Mouse (Mus musculus): ENCODE measurements around the gene Slc18a3. TPM values are rescaled to one million over a fixed set of nuclear protein-coding genes. Genes with fewer than 3 reads are reported as not detected.
A peak's percentile ranks its signal among the peaks of the same experiment; 100 is the strongest.

Gene Slc18a3
- polyA plus RNA-seq, 1 experiment from 2014 or later: 0.04 TPM

DNA sequence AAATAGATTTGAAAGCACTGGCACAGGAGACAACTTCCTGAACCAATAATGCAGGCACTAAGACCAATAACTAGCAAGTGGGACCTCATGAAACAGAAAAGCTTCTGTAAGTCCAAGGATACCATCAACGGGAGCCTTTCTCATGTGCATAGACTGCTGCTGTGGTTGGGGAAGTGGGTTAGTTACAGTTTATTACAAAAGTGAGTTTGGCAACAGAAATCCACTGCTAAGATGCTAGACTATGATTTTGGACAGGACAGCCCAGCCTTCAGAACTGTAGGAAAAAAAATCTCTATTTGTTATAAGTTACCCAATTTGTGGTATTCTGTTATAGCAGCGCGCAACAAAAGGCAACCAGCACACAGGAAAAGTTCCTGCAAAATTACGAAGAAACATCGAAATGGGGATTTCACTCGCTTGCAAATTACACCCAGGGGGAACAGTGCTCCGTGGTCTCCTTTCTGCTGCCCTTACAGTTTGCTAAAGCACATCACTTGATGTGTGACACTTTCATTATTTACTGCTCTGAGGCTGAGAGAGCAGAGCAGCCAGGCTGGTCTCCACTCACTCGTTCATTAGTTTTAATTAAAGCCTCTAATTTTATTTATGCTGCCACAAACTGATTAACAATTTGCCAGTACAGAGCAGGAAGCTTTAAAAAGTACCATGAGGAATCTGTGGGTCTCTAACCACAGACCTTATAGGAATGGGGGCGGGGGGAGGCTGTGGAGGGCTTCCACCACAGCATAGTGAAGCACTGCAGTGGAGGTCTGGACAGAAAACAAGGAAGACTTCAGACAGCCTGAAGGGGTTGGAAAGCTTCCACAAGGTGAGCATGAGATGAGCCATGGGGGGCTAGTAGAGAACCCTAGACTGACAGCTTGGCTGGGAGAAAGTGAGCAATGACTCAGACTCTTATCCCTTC lies 38.4 kb upstream of the Slc18a3 start:
- no peak overlapping the region for H3K4me2 ChIP-seq (ENCODE audit: low read depth, low read length)
- 53% methylated on average over 9 of the region's 9 CpGs for WGBS (ENCODE audit: insufficient replicate concordance)
- peaks cover 4% of the 10 kb centered on the region for H3K4me1 ChIP-seq (ENCODE audit: control insufficient read depth, low read depth, low read length)
- no peaks in the 10 kb centered on the region for H3K36me3 ChIP-seq (ENCODE audit: control insufficient read depth, insufficient read depth)
- no peaks in the 10 kb centered on the region for H3K27me3 ChIP-seq (ENCODE audit: control insufficient read depth, insufficient read depth, low read depth, low read length)
- no peak overlapping the region for H3K27ac ChIP-seq (ENCODE audit: low read length)
- no peak overlapping the region for H3K9ac ChIP-seq (ENCODE audit: low read depth, low read length)
- H3K9me3 ChIP-seq (replicated peaks; ENCODE audit: control insufficient read depth, low read length): no peaks in the 10 kb centered on the region
- ATAC-seq (ENCODE audit: low read depth): no peak
- H3K4me3 ChIP-seq (ENCODE audit: low read depth, low read length): no peak overlapping the region

DNA sequence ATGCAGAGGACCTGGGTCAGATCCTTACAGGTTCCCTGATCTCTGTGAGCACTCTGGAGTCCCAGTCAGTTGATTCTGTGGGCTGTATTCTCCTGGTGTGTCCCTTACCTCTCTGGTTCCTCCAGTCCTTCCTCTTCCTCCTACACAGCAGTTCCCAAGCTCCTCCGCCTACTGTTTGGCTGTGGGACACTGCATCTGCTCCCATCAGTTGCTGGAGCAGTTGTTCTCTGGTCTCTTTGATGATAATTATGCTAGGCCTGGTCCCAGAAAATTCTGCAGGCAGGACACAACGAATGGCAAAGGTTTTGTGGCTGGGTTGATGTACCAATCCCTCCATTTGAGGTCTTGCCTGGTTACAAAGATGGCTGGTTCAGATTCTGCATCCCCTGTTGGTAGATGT lies 36.7 kb upstream of the Slc18a3 start:
- no peak overlapping the region for H3K27ac ChIP-seq (ENCODE audit: low read length)
- no peak overlapping the region for H3K9ac ChIP-seq (ENCODE audit: low read depth, low read length)
- H3K9me3 ChIP-seq (replicated peaks; ENCODE audit: control insufficient read depth, low read length): no peaks in the 10 kb centered on the region
- no peak for ATAC-seq (ENCODE audit: low read depth)
- H3K27me3 ChIP-seq (ENCODE audit: control insufficient read depth, insufficient read depth, low read depth, low read length): no peaks in the 10 kb centered on the region
- H3K4me3 ChIP-seq (ENCODE audit: low read depth, low read length): no peak overlapping the region
- no peaks in the 10 kb centered on the region for H3K36me3 ChIP-seq (ENCODE audit: control insufficient read depth, insufficient read depth)
- no peaks in the 10 kb centered on the region for H3K4me1 ChIP-seq (ENCODE audit: control insufficient read depth, low read depth, low read length)
- 59% methylated on average over 2 of the region's 2 CpGs for WGBS (ENCODE audit: insufficient replicate concordance)
- H3K4me2 ChIP-seq (ENCODE audit: low read depth, low read length): no peak overlapping the region

DNA sequence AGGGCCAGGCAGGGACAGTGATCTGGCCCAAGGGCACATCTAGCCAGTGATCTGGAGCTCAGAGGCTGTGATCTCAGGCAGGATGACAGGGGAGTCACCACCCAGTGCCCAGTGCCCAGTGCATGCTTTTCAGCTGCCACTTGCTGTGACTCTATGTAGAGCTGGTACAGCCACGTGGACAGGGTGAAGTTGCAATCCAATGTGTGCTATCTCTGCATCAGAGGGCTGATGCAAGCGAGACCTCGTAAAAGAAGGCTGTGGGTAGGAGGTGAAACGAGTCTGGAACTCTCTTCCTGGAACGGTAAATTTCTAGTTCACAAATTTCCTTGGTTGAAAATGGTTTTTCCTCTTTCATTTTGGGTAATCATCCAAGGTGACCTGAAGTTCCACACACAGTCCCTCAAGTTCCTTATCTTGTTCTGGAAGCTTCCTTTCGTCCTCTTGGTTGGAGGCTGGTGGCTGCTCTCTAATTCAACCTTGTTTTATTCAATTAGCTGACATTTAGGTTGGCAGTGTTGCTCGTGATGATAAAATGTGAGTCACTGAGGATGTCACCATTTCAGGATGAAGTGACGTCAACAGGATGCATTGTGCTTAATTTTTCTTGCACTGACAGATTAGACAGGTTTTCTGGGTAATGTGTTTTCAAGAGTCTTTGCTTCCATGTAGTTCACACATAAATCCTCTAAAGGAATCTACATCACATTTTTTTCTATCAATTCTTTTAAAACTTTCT lies 31.6 kb upstream of the Slc18a3 start:
- H3K27ac ChIP-seq (ENCODE audit: low read length): no peak overlapping the region
- H3K4me2 ChIP-seq (ENCODE audit: low read depth, low read length): no peak overlapping the region
- H3K9ac ChIP-seq (ENCODE audit: low read depth, low read length): no peak overlapping the region
- H3K4me3 ChIP-seq (ENCODE audit: low read depth, low read length): no peak overlapping the region
- H3K4me1 ChIP-seq (ENCODE audit: control insufficient read depth, low read depth, low read length): no peaks in the 10 kb centered on the region
- H3K27me3 ChIP-seq (ENCODE audit: control insufficient read depth, insufficient read depth, low read depth, low read length): peaks cover 2% of the 10 kb centered on the region; the same call in 1 of the 2 replicates
- no peaks in the 10 kb centered on the region for H3K9me3 ChIP-seq (replicated peaks; ENCODE audit: control insufficient read depth, low read length)
- no peak for ATAC-seq (ENCODE audit: low read depth)
- WGBS (ENCODE audit: insufficient replicate concordance): 38% methylated on average over 8 of the region's 8 CpGs
- no peaks in the 10 kb centered on the region for H3K36me3 ChIP-seq (ENCODE audit: control insufficient read depth, insufficient read depth)

DNA sequence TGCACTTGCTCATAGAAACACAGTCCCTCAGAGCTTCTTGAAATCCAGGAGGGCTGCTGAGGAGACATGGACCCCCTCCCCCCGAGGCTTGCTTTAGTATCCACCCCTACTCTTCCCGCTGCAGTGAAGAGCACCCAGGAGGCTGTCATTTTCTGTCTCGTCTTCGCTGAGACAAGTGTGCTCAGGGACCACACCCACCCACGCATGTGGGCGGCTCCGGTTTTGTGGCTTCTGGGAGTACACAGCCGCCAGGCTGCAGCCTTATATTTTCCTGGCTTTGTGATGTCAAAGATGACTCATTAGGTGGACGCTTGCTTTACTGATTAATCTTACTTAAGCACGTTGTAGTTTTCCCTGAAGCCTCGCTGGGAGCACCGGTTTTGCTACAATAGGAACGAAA lies 27.9 kb upstream of the Slc18a3 start:
- Histone ChIP-seq H3K9me3 (replicated peaks; ENCODE audit: control insufficient read depth, low read length) (no peaks in the 10 kb centered on the region), H3K4me2 (ENCODE audit: low read depth, low read length) (0 out of 2 replicates have a peak overlapping the region, but pooled peaks have one; percentile 24), H3K27me3 (ENCODE audit: control insufficient read depth, insufficient read depth, low read depth, low read length) (peaks cover 2% of the 10 kb centered on the region; the same call in 1 of the 2 replicates), H3K4me1 (ENCODE audit: control insufficient read depth, low read depth, low read length) (no peaks in the 10 kb centered on the region), H3K27ac (ENCODE audit: low read length) (no peak overlapping the region), H3K4me3 (ENCODE audit: low read depth, low read length) (no peak overlapping the region), H3K9ac (ENCODE audit: low read depth, low read length) (no peak overlapping the region), H3K36me3 (ENCODE audit: control insufficient read depth, insufficient read depth) (no peaks in the 10 kb centered on the region)
- 10% methylated on average over 13 of the region's 13 CpGs for WGBS (ENCODE audit: insufficient replicate concordance)
- ATAC-seq (ENCODE audit: low read depth): no peak

DNA sequence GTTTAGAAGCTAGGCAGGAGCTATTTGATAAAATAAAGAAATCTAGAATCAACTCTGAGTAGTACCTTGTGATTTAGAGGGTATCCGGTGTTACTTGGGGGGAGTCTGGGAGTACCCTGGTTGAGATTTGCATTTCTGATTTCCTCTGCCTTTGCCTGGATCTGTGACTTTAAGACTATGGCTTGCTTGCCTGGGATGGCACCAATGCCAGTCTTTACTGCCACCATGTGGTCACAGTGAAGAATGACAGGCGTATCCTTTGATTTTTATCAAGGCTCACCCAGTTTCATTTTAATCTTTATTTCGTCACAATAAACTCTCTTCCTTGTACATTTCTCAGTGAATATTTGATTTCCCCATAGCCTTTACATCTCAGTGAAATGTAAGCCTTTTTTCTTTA lies 17.4 kb upstream of the Slc18a3 start:
- 7% methylated on average over 3 of the region's 3 CpGs for whole genome bisulfite sequencing (ENCODE audit: insufficient replicate concordance)
- Histone ChIP-seq H3K4me3 (ENCODE audit: low read depth, low read length) (no peak overlapping the region), H3K27ac (ENCODE audit: low read length) (no peak overlapping the region), H3K4me1 (ENCODE audit: control insufficient read depth, low read depth, low read length) (no peaks in the 10 kb centered on the region), H3K27me3 (ENCODE audit: control insufficient read depth, insufficient read depth, low read depth, low read length) (no peaks in the 10 kb centered on the region; the same call in 1 of the 2 replicates), H3K4me2 (ENCODE audit: low read depth, low read length) (no peak overlapping the region), H3K9me3 (replicated peaks; ENCODE audit: control insufficient read depth, low read length) (no peaks in the 10 kb centered on the region), H3K36me3 (ENCODE audit: control insufficient read depth, insufficient read depth) (no peaks in the 10 kb centered on the region), H3K9ac (ENCODE audit: low read depth, low read length) (no peak overlapping the region)
- no peak for ATAC-seq (ENCODE audit: low read depth)

DNA sequence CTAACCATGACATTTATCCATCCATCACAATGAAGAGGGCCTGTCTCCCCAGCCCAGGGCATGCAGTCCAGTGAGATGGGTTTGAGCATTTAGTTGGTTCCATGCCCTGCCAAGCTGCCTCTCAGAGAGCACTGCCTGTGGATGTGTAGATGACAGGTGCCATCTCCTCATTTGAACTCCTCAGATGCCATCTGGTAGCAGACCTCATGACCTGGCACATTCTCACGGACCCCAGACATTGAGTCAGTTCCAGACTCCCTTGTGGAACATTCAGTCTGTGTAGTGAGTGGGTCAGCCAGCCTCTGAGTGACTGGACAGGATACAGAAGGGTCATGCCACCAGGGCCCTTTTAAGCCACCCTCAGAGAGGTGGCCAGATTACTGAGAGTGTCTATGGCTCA lies 12.9 kb upstream of the Slc18a3 start:
- Histone ChIP-seq H3K4me1 (ENCODE audit: control insufficient read depth, low read depth, low read length) (no peaks in the 10 kb centered on the region), H3K27ac (ENCODE audit: low read length) (no peak overlapping the region), H3K4me3 (ENCODE audit: low read depth, low read length) (no peak overlapping the region), H3K4me2 (ENCODE audit: low read depth, low read length) (no peak overlapping the region), H3K9ac (ENCODE audit: low read depth, low read length) (no peak overlapping the region), H3K27me3 (ENCODE audit: control insufficient read depth, insufficient read depth, low read depth, low read length) (no peaks in the 10 kb centered on the region), H3K9me3 (replicated peaks; ENCODE audit: control insufficient read depth, low read length) (no peaks in the 10 kb centered on the region), H3K36me3 (ENCODE audit: control insufficient read depth, insufficient read depth) (no peaks in the 10 kb centered on the region)
- no peak for ATAC-seq (ENCODE audit: low read depth)
- WGBS (ENCODE audit: insufficient replicate concordance): 44% methylated on average over 1 of the region's 1 CpGs

DNA sequence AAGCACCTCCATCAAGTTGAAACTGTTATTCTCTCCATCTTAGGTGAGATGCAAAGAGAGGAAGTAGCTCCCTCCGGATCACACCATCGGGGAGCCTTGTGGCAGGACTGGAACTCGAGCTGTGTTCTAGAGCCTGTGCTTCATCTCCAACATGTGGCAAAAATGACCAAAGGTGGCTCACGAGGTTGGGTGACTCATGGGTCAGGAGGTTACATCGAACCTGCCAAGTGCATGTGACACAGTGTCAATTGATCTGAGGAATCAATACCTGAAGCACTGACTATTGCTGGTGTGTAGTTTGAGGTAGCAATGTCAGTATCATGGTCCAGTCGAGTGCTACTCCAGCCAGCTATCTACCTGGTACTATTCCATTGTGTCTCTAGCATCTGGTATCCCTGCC lies 11.9 kb upstream of the Slc18a3 start:
- Histone ChIP-seq H3K4me1 (ENCODE audit: control insufficient read depth, low read depth, low read length) (no peaks in the 10 kb centered on the region), H3K36me3 (ENCODE audit: control insufficient read depth, insufficient read depth) (no peaks in the 10 kb centered on the region), H3K9ac (ENCODE audit: low read depth, low read length) (no peak overlapping the region), H3K4me3 (ENCODE audit: low read depth, low read length) (no peak overlapping the region), H3K27me3 (ENCODE audit: control insufficient read depth, insufficient read depth, low read depth, low read length) (no peaks in the 10 kb centered on the region), H3K4me2 (ENCODE audit: low read depth, low read length) (no peak overlapping the region), H3K9me3 (replicated peaks; ENCODE audit: control insufficient read depth, low read length) (no peaks in the 10 kb centered on the region), H3K27ac (ENCODE audit: low read length) (no peak overlapping the region)
- ATAC-seq (ENCODE audit: low read depth): no peak
- WGBS (ENCODE audit: insufficient replicate concordance): 41% methylated on average over 6 of the region's 6 CpGs

DNA sequence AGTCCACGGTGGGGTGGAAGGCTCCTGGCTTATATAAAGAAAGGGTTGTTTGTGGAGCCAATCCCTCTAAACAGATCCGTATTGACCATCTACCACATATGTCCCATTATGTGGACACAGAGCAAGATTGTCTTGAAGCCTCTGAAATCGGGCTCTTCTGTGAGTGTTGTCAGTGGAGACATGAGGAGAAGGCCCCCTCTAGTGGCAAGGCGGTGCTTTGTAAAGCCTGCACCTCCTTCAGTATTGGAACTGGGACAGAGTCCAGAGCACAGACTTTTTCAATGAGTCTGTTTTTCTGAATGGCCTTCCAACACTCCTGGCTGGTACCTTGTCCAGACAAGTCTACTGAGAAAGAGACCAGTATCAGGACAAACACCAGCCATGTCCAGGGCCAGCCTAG lies 8.3 kb upstream of the Slc18a3 start:
- no peak overlapping the region for H3K9ac ChIP-seq (ENCODE audit: low read depth, low read length)

DNA sequence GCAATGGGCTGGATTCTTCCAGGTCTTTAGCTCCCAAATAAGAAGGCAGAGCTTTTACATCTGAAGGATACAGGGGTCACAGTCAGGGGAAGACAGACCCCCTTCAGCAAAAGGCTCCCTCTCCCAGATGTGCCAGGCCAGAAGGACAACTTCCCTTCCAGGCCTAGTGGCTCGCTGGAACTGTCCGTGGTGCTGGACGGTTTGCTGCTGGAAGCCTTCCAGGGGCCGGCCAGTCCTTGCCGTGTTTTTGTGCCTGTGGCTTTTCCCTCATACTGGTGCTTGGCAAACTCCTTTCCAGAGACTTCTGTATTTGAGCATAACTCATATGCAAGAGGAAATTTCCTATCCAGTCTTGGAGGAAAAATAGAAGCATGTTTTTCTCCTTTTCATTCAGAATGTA lies 3.0 kb upstream of the Slc18a3 start:
- no peak for ATAC-seq (ENCODE audit: low read depth)
- H3K4me3 ChIP-seq (ENCODE audit: low read depth, low read length): no peak overlapping the region
- no peaks in the 10 kb centered on the region for H3K36me3 ChIP-seq (ENCODE audit: control insufficient read depth, insufficient read depth)
- no peaks in the 10 kb centered on the region for H3K4me1 ChIP-seq (ENCODE audit: control insufficient read depth, low read depth, low read length)
- H3K27me3 ChIP-seq (ENCODE audit: control insufficient read depth, insufficient read depth, low read depth, low read length): peaks cover 49% of the 10 kb centered on the region
- H3K27ac ChIP-seq (ENCODE audit: low read length): no peak overlapping the region
- WGBS (ENCODE audit: insufficient replicate concordance): 5% methylated on average over 5 of the region's 5 CpGs
- H3K4me2 ChIP-seq (ENCODE audit: low read depth, low read length): no peak overlapping the region
- no peak overlapping the region for H3K9ac ChIP-seq (ENCODE audit: low read depth, low read length)
- H3K9me3 ChIP-seq (replicated peaks; ENCODE audit: control insufficient read depth, low read length): no peaks in the 10 kb centered on the region

More for the DNA sequence above, 8.3 kb upstream of the Slc18a3 start:
- H3K4me3 ChIP-seq (ENCODE audit: low read depth, low read length): no peak overlapping the region
- no peaks in the 10 kb centered on the region for H3K36me3 ChIP-seq (ENCODE audit: control insufficient read depth, insufficient read depth)
- H3K27me3 ChIP-seq (ENCODE audit: control insufficient read depth, insufficient read depth, low read depth, low read length): no peaks in the 10 kb centered on the region
- no peaks in the 10 kb centered on the region for H3K4me1 ChIP-seq (ENCODE audit: control insufficient read depth, low read depth, low read length)
- no peaks in the 10 kb centered on the region for H3K9me3 ChIP-seq (replicated peaks; ENCODE audit: control insufficient read depth, low read length)
- no peak overlapping the region for H3K27ac ChIP-seq (ENCODE audit: low read length)
- WGBS (ENCODE audit: insufficient replicate concordance): 12% methylated on average over 4 of the region's 4 CpGs
- no peak overlapping the region for H3K4me2 ChIP-seq (ENCODE audit: low read depth, low read length)
- no peak for ATAC-seq (ENCODE audit: low read depth)
